Mouse (Mus musculus) T-cell, adult 2 months (primary cell): Measurements from ENCODE around the gene Ier2.
"Not testable (repeated sequence)": the region's sequence is repeated elsewhere in the genome, so short reads cannot be mapped to it uniquely, and the experiment has no call there.

Experiments
- DNase-seq: peaks from one replicate; pipeline ENCODE4 v3.0.0; 2022; ENCODE audit warnings: low spot score

Gene Ier2

GRCm38 (mm10) chr8:84639162-84640009 lies 23.3 kb downstream of the Ier2 start:
- DNase-seq = peak; percentile 95

- no peak for DNase-seq
Measured at GRCm38 (mm10) chr8:84638555-84639161, 24.0 kb downstream of the Ier2 start.

GRCm38 (mm10) chr8:84637946-84638554 lies 24.6 kb downstream of the Ier2 start:
- DNase-seq = no peak

GRCm38 (mm10) chr8:84636051-84636691 lies 26.5 kb downstream of the Ier2 start:
- DNase-seq = no peak

GRCm38 (mm10) chr8:84635397-84636050 lies 27.1 kb downstream of the Ier2 start:
- DNase-seq = no peak

- no peak for DNase-seq
Measured at GRCm38 (mm10) chr8:84634849-84635304, 27.8 kb downstream of the Ier2 start.

- DNase-seq = no peak
Measured at GRCm38 (mm10) chr8:84633841-84634584, 28.6 kb downstream of the Ier2 start.

GRCm38 (mm10) chr8:84631813-84632212 lies 30.8 kb downstream of the Ier2 start:
- no peak for DNase-seq

GRCm38 (mm10) chr8:84630145-84630544 lies 32.5 kb downstream of the Ier2 start:
- DNase-seq = no peak

GRCm38 (mm10) chr8:84629586-84629985 lies 33.1 kb downstream of the Ier2 start:
- no peak for DNase-seq

- not testable (repeated sequence) for DNase-seq
Measured at GRCm38 (mm10) chr8:84623425-84623824, 39.2 kb downstream of the Ier2 start.

GRCm38 (mm10) chr8:84621102-84621625 lies 41.5 kb downstream of the Ier2 start:
- no peak for DNase-seq

GRCm38 (mm10) chr8:84617005-84617404 lies 45.6 kb downstream of the Ier2 start:
- DNase-seq = no peak

GRCm38 (mm10) chr8:84615666-84616485 lies 46.8 kb downstream of the Ier2 start:
- DNase-seq = no peak

GRCm38 (mm10) chr8:84614512-84615223 lies 48.0 kb downstream of the Ier2 start:
- DNase-seq = peak; percentile 31
